Mouse (Mus musculus) cerebellum, adult 18-20 months (tissue): Measurements from ENCODE around the gene Gm49322.

Experiments
- DNase-seq, 2 experiments: peaks; one replicate each; pipeline ENCODE4 v3.0.0; 2021

Gene Gm49322

DNA sequence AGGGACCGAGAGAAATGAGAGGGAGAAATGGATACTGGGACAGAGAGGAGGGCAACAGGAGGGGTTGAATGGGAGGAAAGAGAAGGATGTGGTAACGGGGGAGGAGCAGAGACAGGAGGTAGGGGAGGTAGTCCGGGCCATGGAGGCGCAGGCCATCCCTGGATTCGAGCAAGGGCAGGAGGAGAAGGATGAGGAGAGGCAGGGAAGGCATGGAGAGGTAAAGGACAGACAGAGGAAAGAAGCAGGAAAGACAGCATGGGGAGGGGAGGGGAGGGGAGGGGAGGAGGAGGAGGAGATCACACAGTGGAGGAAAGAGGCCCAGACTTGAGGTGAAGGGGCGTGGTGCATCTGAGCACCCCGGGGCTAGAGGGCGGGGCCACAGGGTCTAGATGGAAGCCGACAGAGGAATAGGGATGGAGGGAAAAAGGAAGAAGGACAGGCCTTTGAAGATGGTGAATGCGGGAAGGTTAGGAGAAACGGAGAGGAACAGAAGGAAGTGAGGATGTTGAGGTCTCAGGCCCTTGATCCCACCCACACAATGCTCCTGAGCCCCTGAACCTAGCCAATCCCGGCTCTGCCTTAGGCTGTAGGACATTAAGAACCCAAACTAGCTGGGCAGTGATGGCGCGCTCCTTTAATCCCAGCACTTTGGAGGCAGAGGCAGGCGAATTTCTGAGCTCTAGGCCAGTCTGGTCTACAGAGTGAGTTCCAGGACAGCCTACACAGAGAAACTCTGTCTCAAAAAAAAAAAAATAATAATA is 51.2 kb downstream of the Gm49322 start, which contains the start of gene Btbd2:
Gene Btbd2, minus strand, starts transcription at position 209 of the 761 bp plus-strand sequence.
- peak in 1 of 2 experiments; percentile 47 for DNase-seq

DNA sequence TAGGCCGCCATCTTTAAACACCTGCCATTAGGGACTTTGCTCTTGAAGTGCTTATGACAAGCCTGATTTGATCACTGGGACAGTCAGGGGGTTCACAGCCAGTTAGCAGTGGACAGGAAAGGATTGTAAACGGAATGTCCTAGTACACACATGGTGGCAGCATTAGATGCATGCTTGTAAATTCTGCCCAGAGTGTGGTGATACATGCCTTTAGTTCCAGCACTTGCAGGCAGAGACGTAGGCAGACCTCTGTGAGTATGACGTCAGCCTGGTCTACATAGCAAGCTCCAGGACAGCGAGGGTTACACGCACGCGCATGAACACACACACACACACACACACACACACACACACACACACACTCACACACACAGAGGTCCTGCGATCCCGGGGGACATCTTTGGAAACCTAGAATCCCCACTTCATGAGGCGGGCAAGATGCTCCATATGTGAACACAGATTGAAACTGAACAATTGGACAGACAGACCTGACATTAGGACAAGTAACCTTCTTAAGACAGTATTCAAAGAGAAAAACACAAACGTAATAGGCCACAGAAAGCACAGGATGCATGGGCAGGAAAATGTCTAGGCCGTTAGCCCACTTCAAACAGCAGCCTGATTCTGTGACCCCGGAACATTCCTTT is 52.5 kb downstream of the Gm49322 start:
- no peak for DNase-seq

GRCm38 (mm10) chr10:80658841-80659202 is 53.0 kb downstream of the Gm49322 start:
- DNase-seq: no peak

DNA sequence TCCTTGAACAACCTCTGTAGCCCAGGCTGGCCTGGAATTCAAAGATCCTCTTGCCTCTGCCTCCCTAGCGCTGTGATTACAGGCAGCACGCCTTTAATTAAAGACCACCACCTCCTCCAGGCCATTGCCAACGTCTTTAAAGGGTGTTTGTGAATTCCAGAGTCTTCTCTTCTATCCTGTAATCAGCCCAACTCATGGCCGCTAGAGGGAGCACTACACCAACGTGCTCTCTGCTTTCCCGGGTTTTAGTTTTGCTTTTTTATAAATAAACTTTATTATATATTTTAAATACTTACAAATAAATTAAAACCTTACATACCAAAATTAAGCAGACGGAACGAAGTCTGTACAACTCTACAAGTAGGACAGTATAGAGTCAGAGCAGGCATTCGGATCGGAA is 53.4 kb downstream of the Gm49322 start:
- DNase-seq: peak; percentile 81 to 86

- DNase-seq: peak in 1 of 2 experiments; percentile 59
These were observed 55.3 kb downstream of the Gm49322 start for GRCm38 (mm10) chr10:80661149-80661548.

DNA sequence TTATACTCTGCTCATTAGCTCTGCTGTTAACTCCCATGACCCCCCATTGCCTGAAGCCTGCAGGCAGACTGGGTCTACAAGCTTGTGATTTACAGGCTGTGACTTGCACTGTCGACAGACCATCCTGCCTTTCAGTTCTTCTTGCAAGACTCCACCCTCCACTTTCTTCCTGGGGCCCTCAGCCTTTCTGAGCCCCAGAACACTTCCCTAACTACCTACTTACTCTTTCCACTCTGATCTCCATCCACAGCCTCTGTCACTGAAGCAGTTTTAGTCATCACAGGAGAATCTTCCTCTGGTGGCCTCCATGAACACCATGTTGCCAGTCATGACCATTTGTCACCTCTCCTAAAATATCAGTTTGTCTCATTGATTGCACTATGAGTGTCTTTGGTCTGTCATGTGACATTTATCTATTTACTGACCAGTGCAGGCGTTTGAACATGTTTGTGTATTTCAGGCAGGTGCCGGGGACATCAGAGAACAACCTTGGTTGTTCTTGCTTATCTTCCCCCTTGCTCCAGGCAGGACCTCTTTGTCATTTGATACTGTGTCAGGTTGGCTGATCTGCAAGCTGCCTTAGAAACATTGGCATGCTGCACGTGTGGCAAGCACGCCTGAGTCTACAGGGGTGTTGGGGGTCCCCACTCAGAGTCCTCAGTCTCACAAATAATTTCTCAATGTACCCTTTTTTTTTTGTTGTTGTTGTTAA is 57.8 kb downstream of the Gm49322 start:
- DNase-seq: no peak

DNA sequence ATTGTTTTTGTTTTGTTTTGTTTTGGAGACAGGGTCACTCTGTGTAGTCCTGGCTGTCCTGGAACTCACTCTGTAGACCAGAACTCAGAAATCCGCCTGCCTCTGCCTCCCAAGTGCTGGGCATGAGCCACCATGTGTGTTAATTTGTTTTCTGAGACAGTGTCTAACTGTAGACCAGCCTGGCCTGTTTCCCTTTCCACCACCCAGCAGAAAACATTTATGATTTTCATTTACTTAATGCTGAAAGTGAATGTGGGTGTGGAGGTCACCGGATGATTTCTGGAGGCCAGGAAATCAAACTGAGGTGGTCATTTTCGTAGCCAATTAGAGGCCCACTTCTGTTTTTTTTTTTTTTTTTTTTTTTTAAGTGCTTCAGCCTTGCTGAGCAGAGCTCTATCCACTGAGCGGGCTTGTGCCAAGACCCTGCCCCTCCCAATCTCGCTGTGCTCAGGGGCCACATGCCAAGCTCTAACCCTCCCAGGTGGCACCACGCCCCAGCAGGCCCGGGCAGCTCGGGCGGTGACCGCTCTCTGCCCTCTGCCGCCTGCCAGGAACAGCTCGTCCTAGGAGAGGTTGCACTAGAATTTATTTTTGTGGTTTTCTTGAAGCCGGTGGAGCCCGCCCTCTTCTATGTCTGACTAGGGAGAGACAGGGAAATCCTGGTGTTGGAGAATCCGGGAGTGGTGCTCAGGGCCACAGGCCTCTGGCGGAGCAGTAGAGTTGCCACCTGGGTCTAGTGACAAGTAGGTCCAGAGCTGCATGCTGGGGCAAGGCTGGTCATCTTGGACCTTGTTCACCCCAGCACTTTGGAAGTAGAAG is 58.6 kb downstream of the Gm49322 start:
- DNase-seq: peak; percentile 76 to 80

- DNase-seq: peak in 1 of 2 experiments; percentile 49
These were observed 59.2 kb downstream of the Gm49322 start for GRCm38 (mm10) chr10:80665016-80665380.
